Mouse (Mus musculus) left cerebral cortex, postnatal 4 days (tissue): ENCODE data around the gene Chit1. TPM values are rescaled to one million over a fixed set of nuclear protein-coding genes. Genes with fewer than 3 reads are reported as not detected.

Experiments
- DNase-seq: peaks from one replicate; pipeline ENCODE4 v3.0.0-alpha.2; 2022
- intact Hi-C: fragments of 180-260 bp; cut with DNase I; formaldehyde crosslinking; loops from one replicate; pipeline ENCODE4 v1.15.1; 2025
- total RNA-seq, 2 experiments: library from RNA; stranded (reverse); gene quantifications; 2 replicates each; pipeline ENCODE4 v1.2.3; 2021

The Chit1 gene
- total RNA-seq, 2 experiments from 2014 or later: 0.48 to 0.54 TPM

- intact Hi-C loops: no loop called here
- no peak for DNase-seq
These were observed 58.1 kb downstream of the Chit1 start for GRCm38 (mm10) chr1:134168985-134169697.

- intact Hi-C loops: no loop called here
- DNase-seq: no peak
These were observed 62.0 kb downstream of the Chit1 start for GRCm38 (mm10) chr1:134173081-134173480.

- no peak for DNase-seq
These were observed 66.9 kb downstream of the Chit1 start for GRCm38 (mm10) chr1:134177976-134178375.

GRCm38 (mm10) chr1:134182025-134182424, 71.0 kb downstream of the Chit1 start, which contains the start of gene Chil1:
TSS of gene Chil1 (plus strand) at chr1:134182176.
- DNase-seq: no peak
- intact Hi-C loops: no loop called here

More at GRCm38 (mm10) chr1:134177976-134178375, 66.9 kb downstream of the Chit1 start:
- intact Hi-C loops: no loop called here

- intact Hi-C loops: no loop called here
- DNase-seq: no peak
These were observed 73.0 kb downstream of the Chit1 start for GRCm38 (mm10) chr1:134184089-134184488.

- no peak for DNase-seq
- intact Hi-C loops: no loop called here
These were observed 77.2 kb downstream of the Chit1 start for GRCm38 (mm10) chr1:134188217-134188616.

GRCm38 (mm10) chr1:134188989-134189729, 78.1 kb downstream of the Chit1 start:
- intact Hi-C loops: no loop called here
- no peak for DNase-seq

GRCm38 (mm10) chr1:134191192-134191591, 80.2 kb downstream of the Chit1 start:
- DNase-seq: no peak
- intact Hi-C loops: no loop called here

- intact Hi-C loops: no loop called here
- DNase-seq: no peak
These were observed 81.0 kb downstream of the Chit1 start for GRCm38 (mm10) chr1:134192024-134192423.

- DNase-seq: no peak
- intact Hi-C loops: no loop called here
These were observed 82.1 kb downstream of the Chit1 start, which contains the start of gene Mybph for GRCm38 (mm10) chr1:134193126-134193525. TSS of gene Mybph (plus strand) at chr1:134193448.

GRCm38 (mm10) chr1:134193674-134194197, 82.7 kb downstream of the Chit1 start:
- DNase-seq: no peak
- intact Hi-C loops: no loop called here

GRCm38 (mm10) chr1:134194298-134195022, 83.4 kb downstream of the Chit1 start:
- no peak for DNase-seq
- intact Hi-C loops: no loop called here

- no peak for DNase-seq
- intact Hi-C loops: no loop called here
These were observed 84.1 kb downstream of the Chit1 start for GRCm38 (mm10) chr1:134195117-134195516.

- no peak for DNase-seq
- intact Hi-C loops: no loop called here
These were observed 84.5 kb downstream of the Chit1 start for GRCm38 (mm10) chr1:134195571-134195970.

- DNase-seq: peak; percentile 47
- intact Hi-C loops: no loop called here
These were observed 84.9 kb downstream of the Chit1 start for GRCm38 (mm10) chr1:134195979-134196378.

- DNase-seq: peak; percentile 63
- intact Hi-C loops: no loop called here
These were observed 85.3 kb downstream of the Chit1 start for GRCm38 (mm10) chr1:134196386-134196785.

GRCm38 (mm10) chr1:134197325-134197982, 86.4 kb downstream of the Chit1 start:
- intact Hi-C loops: no loop called here
- DNase-seq: no peak

- DNase-seq: no peak
- intact Hi-C loops: no loop called here
These were observed 87.4 kb downstream of the Chit1 start for GRCm38 (mm10) chr1:134198197-134198995.

GRCm38 (mm10) chr1:134200481-134200880, 89.4 kb downstream of the Chit1 start:
- intact Hi-C loops: loop anchor here (5.0 kb wide), 2 partner anchors 42 to 48 kb away; no protein-coding TSS in a partner anchor
- DNase-seq: no peak
